Mouse (Mus musculus) bone marrow macrophage, adult 2 months (primary cell): ENCODE data around the gene Git2.

Experiments used
- CTCF ChIP-seq: IDR thresholded peaks from 2 replicates; pipeline ENCODE4 v1.5.1; 2012; ENCODE audit warnings: low read depth, mild to moderate bottlenecking, low read length, moderate library complexity
- POLR2A ChIP-seq: IDR thresholded peaks from 2 replicates; pipeline ENCODE4 v1.6.1; 2012; ENCODE audit warnings: mild to moderate bottlenecking, low read depth, low read length, borderline replicate concordance

DNA sequence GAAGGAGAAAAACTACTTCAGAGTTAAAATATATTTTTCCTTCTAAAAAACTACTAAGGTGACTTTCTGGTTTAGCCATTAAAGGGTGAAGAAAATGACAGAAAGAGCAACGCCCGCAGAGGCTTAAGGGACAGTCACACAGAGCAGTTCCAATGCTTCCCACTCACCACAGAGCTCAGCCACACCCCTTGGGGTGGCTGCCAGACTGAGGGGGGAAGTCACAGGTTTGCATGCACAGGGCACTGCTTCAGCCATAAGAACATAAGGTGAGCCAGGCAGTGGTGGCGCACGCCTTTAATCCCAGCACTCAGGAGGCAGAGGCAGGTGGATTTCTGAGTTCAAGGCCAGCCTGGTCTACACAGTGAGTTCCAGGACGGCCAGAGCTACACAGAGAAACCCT is 29.7 kb downstream of the Git2 start:
- TF ChIP-seq CTCF (no peak), POLR2A (no peak)
